Mouse (Mus musculus) urinary bladder, adult 2 months (tissue): Measurements from ENCODE around the gene Mif. TPM values are rescaled to one million over a fixed set of nuclear protein-coding genes. Genes with fewer than 3 reads are reported as not detected.
"Not testable (repeated sequence)": the region's sequence is repeated elsewhere in the genome, so short reads cannot be mapped to it uniquely, and the experiment has no call there.

Experiments
- DNase-seq: peaks from one replicate; pipeline ENCODE4 v3.0.0; 2022; ENCODE audit warnings: low spot score
- polyA plus RNA-seq: library from polyadenylated mRNA; depleted of rRNA; stranded (reverse); fragments of >200 nt; gene quantifications from 2 replicates; pipeline ENCODE4 v1.2.3, GENCODE M21; 2012; rRNA removed

The Mif gene
- polyA plus RNA-seq = 542 and 602 TPM in 2 replicates

DNA sequence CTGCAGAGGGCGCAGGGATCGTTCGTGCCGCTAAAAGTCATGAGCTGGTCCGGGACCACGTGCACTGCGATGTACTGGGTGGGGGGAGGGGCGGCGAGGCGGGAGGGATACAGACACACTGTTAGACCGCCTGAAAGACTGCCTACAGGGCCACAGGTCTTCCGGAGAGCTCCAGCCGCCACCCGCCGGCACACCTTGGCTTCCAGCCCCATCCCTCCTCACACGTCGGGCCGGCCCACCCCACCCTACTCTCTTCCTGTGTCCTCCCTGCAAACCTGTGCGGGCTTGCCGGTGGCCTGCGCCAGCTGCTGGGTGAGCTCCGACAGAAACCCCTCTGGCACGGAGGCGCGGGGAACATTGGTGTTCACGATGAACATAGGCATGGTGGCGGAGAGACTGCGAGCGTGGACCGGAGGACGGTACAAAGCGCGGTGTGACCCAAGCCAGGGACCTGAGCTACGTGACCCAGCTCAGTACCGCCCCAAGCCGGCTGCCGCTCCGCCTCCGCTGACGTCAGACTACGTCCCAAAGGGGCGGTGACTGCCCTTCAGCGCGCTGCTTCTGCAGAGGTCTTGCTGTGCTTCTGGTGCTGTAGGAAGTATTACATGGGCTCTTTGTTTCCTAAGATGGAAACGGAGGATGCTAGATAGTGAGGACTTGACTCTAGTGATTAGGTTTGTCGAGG lies at the start of gene Mif:
Gene Mif (minus strand): TSS at position 455 of the 685 bp plus-strand sequence.
- DNase-seq = peak; percentile 79

DNA sequence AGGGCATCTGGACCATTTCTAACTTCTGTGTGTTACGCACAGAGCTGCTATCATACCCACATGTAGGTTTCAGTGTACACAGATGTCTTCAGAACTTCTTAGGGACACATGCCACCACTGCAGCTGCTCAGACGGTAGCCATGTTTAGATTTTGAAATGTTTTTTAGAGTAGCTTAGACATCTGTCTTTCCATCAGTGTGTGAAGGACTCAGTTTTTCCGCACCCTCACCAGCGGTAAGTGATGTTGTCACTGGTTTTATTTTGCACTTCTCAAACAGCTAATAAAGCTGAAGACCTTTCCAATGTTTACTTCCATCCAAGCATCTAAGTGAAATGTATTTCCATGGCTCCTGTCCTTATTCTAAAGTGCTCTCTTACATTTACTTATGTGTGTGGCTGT lies 46.8 kb upstream of the Mif start:
- DNase-seq = no peak

DNA sequence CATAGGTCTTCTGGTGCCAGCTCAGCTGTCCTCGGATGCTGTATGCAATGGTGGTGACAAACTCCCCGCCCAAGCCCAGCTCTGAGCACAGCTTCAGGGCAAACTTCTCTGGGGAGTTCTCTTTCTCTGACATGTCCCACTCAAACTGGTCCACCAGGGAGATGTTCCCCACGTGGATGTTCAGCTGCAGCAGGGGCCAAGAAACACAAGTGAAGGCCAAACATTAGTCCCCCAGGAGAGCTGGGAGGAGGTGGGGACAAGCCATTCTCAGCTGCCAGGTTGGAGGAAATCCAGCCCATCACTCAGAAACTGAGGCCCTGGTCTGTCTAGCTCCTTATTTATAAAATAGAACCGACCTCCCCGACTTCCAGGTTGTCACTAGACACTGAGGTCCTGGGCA lies 44.4 kb upstream of the Mif start:
- DNase-seq = no peak

DNA sequence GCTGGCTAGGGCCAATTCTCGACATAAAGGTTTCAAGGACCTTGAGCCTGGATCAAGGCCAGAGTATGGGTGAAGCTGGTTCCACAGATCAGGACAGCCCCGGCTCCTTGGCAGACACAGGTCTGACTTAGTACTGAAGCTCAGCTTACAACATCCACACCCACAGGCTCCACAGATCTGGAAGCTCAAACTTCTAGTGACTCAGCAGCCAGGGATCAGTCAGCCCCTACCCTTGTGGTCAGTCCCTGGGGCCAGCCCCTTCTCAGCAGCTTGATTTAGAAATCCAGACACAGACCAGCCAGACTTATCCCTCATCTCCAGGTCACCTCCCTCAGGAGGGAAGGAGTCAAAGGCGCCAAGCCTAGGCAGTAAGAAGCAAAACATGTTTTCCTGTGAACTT lies 38.8 kb upstream of the Mif start:
- DNase-seq = no peak

DNA sequence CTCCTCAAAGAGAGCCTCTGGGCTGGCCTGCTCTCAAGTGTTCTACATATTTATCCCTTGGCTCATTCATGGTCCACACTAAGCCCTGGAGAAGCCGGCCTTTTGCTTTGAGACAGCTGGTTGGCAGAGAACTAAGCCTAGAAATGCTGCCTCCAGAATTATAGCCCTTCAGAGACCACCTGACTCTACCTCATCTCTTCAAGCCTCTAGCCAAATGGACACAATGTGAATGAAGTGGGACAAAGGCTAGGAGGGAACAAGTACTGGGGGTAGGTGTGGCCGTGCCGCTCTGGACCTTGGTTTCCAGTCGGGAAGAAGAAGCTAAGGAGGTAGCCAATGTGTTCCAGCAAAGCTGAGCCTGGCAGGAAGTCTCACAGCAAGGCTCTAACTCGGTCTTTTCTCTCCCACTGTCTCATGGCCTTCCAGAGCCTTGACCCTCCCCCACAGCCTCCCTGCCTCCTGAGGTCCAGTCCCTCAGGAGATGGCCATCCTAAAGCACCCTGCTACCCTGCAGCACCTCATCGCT lies 38.1 kb upstream of the Mif start:
- DNase-seq = no peak

DNA sequence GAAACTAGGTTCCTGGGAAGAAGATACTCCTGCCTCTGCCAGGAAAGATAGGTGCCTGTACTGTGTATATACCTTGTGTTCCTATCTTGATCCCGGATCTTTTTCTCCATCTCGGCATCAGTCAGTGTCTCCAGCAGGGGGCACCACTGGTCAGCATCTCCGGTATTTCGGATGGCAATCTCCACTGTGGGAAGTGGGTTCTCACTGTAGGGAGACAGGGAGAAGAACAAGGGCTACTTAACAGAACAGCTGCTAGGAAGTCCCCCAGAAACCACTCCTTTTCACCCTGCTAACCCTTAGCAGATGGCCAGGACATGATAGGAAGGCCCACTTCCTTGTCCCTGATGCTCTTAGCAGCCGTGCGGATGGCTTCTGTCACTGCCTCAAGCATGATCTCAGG lies 37.3 kb upstream of the Mif start:
- DNase-seq = no peak

DNA sequence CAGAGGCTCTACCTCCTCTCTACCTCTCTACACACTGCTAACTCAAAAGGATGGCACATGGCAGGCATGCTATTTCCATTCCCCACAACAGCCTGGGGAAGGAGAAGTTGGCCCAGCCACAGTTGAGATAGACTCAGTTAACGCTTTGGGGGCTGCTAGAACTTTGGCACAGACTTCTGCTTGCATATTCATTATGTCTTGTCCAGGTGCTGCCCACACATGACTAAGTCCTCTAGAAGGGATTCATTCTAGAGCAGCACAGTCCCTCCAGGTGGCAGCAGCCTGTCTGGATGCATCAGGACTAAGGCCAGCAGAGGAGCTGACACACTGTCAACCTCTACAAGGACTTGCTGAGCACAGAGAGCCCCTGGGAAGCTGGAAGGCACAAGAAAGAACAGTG lies 36.2 kb upstream of the Mif start:
- DNase-seq = no peak

DNA sequence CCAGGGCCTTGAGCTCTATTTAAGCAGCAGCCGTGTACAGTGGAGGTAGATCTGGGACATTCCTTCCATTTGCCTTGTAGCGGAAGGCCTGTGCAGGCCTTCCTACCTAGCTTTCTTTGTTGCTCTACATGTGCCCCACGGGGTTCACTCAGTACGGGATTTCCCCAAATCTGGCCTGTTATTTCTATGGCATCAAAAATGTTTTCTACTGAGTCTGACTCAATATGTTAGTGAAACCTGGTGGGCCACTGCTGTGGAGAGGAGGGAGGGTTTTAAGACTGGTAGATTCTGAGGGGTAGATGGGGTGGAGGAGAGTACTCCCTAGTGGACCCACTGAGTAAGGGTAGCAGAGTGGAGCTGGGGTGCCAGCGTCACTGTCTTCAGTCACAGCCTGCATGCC lies 35.7 kb upstream of the Mif start:
- DNase-seq = no peak

DNA sequence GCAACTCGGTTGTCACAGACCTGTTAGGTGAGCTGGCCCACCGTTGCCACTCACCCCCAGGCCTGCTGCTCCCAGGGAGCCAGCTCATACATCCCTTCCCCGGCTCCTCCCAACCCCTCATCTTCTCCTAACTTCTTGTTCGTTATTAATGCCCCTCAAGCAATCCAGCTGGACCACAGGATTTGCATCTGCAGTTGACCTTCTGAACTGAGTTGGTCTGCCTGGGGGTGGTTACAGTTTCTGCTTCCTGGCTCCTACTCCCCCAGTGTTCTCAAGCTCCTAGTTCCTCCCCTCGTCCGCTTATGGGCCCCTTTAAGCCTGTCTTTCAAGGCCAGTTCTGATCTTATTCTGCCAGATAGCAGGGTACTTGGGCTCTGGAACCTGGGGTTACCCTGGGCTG lies 34.6 kb upstream of the Mif start:
- DNase-seq = no peak

DNA sequence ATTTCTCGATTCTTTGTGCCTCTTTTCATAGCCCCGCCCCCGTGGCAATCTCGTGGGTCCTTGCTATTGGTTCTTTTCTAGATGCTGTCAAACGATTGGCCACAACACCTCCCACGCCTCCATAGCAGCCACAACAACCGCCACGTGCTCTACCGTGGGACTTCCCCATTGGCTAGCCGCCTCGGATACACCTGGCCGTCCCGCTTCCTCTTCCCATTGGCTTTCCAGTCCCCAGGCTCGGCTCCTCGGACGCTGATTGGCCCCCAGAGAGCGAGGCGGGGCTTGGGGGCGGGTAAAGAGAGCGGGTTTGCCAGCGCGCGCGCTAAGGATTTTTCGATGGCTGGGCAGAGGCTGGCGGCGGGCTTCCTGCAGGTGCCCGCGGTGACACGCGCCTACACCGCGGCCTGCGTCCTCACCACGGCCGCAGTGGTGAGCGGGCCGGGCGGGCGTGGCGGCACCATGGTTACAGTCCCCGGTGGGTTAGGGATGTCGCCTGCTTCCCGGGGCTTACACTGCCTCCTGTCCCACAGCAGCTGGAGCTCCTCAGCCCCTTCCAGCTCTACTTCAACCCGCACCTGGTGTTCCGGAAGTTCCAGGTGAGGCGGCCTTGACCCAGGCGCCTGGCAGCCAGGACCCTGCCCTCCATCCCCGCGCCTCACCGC lies 33.2 kb upstream of the Mif start, which contains the start of gene Derl3:
Gene Derl3 (plus strand): TSS at position 325 of the 662 bp plus-strand sequence.
- peak; percentile 79 for DNase-seq

DNA sequence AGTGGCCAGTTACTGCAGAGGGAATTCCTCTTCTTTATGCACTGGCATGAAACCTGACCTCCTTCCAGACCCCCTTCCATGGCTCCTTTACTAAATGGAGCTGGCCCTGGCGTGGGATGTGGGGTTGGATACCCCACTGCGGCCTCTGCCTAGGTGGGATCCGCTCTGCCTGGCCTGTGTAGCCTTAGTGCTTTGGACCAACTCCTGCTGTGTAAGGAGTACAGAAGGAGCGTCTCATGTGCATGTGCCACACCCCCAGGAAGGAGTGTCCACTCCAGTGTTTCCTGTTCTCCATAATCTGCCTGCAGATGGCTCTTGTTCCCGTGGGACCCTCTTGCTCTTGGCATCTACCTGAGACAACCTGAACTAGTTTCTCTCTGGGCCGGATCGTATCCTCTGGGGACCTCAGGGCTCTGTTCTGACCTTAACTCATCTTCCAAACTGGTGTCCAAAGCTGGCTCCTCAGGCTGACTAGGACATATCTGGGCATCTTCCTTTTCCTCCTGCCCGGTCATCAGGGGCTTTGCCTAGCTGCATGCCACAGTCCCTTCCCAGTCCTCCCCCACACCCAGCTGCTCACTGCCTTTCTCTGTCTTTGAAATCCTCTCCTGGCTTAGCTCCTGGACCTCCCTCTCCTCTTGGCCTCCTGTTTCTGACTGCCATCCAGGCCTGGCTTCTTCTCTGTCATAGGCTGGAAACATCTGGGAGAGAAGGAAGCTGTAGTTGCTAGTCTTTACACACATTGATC lies 29.5 kb upstream of the Mif start:
- DNase-seq = no peak

DNA sequence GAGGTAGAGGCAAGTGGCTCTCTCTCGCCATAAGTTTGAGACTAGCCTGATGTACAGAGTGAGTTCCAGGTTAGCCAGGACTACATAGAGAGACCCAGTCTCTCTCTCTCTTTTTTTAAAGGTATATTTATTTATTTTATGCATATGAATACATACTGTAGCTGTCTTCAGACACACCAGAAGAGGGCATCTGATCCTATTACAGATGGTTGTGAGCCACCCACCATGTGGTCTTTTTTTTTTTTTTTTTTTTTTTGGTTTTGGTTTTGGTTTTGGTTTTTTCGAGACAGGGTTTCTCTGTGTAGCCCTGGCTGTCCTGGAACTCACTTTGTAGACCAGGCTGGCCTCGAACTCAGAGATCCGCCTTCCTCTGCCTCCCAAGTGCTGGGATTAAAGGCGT lies 27.5 kb upstream of the Mif start:
- not testable (repeated sequence) for DNase-seq

DNA sequence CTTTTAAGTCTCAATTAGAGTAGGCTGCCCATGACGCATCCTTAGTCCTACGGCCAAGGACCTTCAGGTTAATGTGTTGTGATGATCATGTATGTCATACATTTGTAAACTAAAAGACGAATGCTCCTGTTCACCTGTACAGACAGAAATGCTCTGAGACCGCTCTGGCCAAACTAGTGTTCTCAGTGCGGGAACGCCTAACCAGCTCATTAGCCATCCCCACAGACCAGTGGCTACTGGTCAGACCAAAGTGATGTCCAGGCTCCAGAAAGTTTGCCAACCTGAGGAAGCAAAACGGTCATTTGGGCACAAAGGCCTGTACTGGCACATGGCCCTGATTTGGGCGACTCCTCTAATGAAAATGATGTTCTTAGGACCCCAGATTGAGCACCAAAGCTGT lies 24.7 kb upstream of the Mif start:
- DNase-seq = no peak

DNA sequence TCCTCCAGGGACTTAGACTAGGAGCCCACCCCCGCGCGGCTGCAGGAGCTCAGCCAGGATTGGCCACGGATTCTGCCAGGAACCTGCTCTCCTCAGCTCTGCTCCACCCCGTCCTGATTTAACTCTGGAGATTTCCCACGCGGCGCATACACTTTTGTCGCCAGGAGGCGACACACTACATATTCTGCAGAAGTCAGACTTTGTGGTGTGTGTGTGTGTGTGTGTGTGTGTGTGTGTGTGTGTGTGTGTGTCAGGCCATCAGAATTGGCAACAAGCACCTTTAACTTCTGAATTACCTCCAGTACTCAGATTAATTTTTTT lies 23.2 kb upstream of the Mif start:
- DNase-seq = peak; percentile 58

DNA sequence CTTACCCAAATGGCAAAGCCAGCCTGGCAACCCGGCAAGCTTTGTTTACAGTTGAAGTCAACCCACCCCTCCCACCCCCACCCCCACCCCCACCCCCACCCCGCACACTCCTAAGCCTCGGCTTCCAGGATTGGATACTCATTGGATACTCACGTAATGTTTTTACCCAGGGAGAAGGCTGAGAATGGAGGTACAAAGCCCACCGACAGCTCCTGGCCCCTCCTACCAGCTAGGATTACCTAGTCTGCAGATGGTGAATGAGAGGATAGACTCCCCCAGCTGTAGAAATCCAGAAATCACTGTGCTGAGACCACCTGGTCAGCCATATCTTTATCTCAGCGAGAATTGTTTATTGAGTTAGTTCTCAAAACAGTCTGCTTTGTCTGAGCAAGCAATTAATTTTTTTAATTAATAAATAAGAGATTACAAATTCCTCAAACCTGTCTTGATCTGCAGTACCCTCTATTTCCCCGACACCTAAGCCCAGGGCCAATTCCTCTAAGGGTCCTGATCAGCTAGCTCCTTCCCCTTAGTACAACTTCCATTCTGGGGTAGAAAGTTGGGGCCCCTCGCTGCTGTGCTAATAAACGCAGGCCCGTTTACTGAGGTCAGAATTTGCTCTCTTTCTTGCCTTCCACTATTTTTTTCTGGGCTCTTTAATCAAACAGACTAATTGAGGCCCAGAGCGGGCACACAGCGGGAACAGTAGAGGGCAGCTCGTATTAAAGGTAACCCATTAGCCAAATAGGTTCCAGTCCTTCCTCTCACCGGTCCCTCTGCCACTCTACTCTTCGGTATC lies 22.6 kb upstream of the Mif start:
- DNase-seq = no peak

DNA sequence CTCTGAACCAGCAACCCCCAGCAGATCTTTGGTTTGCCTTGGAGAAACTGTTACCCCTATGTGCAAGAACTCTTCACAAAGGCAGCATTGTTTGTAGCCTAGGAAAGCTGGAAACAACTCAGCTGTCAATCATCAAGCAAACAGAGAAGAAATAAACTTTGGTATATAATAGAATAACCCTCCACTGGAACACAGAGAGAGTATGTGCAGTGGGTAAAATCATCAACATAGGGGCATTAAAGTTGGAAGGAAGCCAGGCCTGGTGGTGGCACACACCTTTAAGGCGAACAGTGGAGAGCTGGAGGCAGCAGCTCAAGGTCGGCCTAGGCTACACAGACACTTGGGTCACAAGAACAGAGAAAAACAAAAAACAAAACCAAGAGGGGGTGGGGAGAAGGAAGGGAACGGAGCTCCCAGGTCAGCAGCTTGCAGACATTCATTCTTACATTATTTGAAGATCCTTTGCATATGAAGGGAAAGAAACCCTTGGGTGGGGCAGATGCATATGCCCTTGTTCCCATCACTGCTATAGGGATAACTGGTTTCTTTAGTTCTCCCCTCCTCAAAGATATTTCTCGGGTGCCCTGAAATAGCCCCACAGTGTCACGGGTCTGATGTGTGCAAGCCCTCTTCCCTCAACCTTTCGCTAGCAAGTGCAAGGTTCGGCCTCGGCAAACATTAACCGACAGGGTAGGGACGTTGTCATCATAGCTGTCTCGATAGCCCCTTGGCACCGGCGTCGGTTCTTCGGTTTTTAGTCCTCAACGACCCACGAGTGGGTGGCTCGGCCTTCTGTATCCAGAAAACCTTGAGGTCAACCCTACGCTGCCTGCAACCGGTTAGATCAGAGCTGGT lies 21.8 kb upstream of the Mif start:
- DNase-seq = no peak

DNA sequence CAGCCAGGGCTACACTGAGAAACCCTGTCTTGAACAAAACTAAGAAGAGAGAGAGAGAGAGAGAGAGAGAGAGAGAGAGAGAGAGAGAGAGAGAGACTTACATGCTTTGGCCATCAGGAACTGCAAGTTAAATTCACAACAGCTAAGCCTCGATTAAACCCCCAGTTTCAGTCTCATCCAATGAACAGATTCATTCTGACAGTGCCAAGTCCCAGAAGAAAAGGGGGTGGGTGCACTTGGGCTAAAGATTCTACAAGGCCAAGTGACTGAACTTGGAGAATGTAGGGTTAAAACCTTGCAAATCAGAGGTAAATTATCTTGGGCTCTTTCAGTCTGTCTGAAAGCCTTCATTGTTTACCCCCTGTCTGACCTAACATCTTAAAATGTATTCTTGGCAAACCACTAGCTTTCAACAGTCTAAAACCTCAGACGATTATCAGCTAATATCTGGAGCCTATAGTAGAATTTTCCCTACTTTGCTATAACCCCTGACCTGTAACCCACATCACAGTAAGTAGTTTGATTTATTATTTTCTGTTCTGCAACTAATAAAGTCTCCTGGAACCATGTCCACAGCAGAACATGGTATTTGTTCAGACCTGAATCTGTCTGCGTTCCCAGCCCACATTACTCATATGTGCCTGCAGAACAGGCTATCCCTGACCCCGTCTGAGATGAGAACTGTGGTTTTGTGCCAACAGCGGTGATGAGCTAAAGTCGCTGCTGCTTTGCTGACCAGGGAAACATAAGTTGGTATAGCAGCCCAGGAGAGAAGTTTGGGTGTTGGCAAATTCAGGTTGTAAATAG lies 20.9 kb upstream of the Mif start:
- no peak for DNase-seq

DNA sequence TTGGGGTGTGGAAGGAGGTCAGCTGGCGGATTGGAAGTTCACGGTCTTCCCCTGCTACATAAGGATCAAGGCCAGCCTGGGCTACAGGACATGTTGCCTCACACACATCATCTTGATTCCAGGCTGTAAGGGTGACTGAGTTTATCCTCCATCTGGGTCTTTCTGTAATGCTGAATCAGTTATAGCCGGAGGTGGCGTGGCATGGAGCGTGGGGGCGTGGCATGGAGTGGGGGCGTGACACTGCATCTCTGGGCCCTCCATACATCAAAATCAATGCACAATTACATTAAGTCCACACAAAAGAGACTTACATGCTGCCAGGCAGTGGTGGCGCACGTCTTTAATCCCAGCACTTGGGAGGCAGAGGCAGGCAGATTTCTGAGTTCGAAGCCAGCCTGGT lies 20.3 kb upstream of the Mif start:
- no peak for DNase-seq

DNA sequence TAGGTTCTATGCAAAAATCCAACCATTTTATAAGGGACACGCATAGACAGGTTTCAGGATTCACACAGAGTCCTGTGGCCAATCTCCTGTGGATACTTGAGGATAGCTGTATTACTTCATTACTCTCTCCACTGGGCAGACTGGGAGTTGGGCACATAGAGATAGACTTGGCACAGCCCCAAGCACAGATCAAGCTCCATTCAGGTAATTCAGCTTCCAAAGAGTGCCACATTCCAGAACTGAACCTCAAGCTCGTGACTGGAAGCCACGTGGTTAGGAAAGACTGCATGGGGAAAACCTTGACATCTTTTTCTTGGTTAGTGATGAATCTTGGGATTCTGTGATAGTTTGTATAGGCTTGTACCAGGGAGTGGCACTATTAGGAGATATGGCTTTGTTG lies 18.8 kb upstream of the Mif start:
- no peak for DNase-seq

DNA sequence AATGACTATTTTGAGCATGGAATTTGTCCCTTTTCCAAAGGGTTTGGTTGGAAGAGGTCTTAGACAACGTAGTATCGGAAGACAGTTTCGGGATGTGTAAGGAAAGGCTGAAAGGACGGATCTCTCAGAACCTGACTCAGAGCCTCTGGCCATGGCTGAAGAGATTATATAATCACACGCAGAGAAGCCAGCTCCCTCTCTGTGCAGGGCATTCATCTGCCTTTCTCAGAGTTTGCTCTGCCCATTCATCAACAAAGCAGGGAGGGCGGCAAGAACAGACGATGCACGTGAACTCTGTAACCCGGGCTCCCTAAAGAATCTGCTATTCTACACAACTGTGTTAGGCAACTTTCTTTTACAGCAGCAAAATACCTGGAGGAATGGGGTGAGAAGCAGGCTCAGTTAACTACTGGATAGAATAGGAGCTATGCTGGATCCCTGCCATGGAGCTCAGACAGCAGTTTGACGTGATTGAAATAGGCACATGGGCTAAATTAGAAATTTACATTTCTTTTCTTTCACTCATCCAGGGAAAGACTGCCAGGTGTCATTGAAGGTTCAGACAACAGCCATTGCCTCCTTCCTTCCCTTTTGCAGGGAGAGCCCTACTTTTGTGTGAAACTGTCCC lies 13.6 kb upstream of the Mif start:
- no peak for DNase-seq
